Mouse (Mus musculus) stomach, postnatal 0 days (tissue): ENCODE measurements around the gene Ggt6. TPM values are rescaled to one million over a fixed set of nuclear protein-coding genes. Genes with fewer than 3 reads are reported as not detected.
A peak's percentile ranks its signal among the peaks of the same experiment; 100 is the strongest.

Source experiments
- ATAC-seq: fragments of 200-750 bp; cut with Nextera tagmentation; 2 replicates; pipeline ENCODE4 v1.8.0; 2017; ENCODE audit not compliant: low FRiP score, low TSS enrichment
- DNase-seq: peaks from one replicate; pipeline ENCODE4 v3.0.0-alpha.2; 2016; ENCODE audit warnings: low spot score
- H3K27ac ChIP-seq: fragments of 300-500 bp; sonication (generic); replicated peaks from 2 replicates; pipeline ENCODE4 v1.5.1; 2014; ENCODE audit warnings: mild to moderate bottlenecking, control low read depth
- H3K27me3 ChIP-seq: fragments of 300-500 bp; sonication (generic); 2 replicates; pipeline ENCODE4 v1.6.1; 2014; ENCODE audit warnings: low read length; ENCODE audit not compliant: control insufficient read depth, insufficient read depth
- H3K36me3 ChIP-seq: fragments of 300-500 bp; sonication (generic); 2 replicates; pipeline ENCODE4 v1.6.1; 2014; ENCODE audit warnings: low read length, mixed read lengths; ENCODE audit not compliant: control insufficient read depth, insufficient read depth
- H3K4me1 ChIP-seq: fragments of 300-500 bp; sonication (generic); replicated peaks from 2 replicates; pipeline ENCODE4 v1.6.1; 2014; ENCODE audit warnings: antibody characterized with exemption; ENCODE audit not compliant: control insufficient read depth, insufficient read depth
- H3K4me2 ChIP-seq: fragments of 300-500 bp; sonication (generic); replicated peaks from 2 replicates; pipeline ENCODE4 v1.6.1; 2014; ENCODE audit warnings: low read depth, mild to moderate bottlenecking, control low read depth, moderate library complexity
- H3K4me3 ChIP-seq: fragments of 300-500 bp; sonication (generic); 2 replicates; pipeline ENCODE4 v1.5.1; 2014; ENCODE audit warnings: low read depth, low read length, control low read depth
- H3K9ac ChIP-seq: fragments of 300-500 bp; sonication (generic); 2 replicates; pipeline ENCODE4 v1.6.1; 2014; ENCODE audit warnings: mild to moderate bottlenecking, low read length, control low read depth, mixed read lengths
- H3K9me3 ChIP-seq: fragments of 300-500 bp; sonication (generic); 2 replicates; pipeline ENCODE4 v1.6.1; 2016; ENCODE audit warnings: low read length; ENCODE audit not compliant: control insufficient read depth
- CTCF ChIP-seq: IDR thresholded peaks from 2 replicates; pipeline ENCODE4 v1.5.1; 2016; ENCODE audit warnings: antibody characterized with exemption, low read depth, mild to moderate bottlenecking, moderate library complexity
- EP300 ChIP-seq: optimal IDR thresholded peaks from 2 replicates; pipeline ENCODE3; 2016; ENCODE audit warnings: antibody characterized with exemption
- WGBS: fragments of 180-500 bp; shearing (Covaris S2); extraction: QIAGEN DNeasy Blood & Tissue Kit; methylation state at CpG from one replicate; pipeline ENCODE4 v1.1.7; 2014; 5-methylcytosine and 5-hydroxymethylcytosine counted together
- polyA plus RNA-seq: library from polyadenylated mRNA; unstranded; fragments of >200 nt; fragmentation: Nextera tagmentation; extraction: Ambion mirVana; gene quantifications from 2 replicates; pipeline ENCODE4 v1.2.1, GENCODE M21; 2015

Gene Ggt6
- polyA plus RNA-seq, result 12.9 and 13.0 TPM in 2 replicates

DNA sequence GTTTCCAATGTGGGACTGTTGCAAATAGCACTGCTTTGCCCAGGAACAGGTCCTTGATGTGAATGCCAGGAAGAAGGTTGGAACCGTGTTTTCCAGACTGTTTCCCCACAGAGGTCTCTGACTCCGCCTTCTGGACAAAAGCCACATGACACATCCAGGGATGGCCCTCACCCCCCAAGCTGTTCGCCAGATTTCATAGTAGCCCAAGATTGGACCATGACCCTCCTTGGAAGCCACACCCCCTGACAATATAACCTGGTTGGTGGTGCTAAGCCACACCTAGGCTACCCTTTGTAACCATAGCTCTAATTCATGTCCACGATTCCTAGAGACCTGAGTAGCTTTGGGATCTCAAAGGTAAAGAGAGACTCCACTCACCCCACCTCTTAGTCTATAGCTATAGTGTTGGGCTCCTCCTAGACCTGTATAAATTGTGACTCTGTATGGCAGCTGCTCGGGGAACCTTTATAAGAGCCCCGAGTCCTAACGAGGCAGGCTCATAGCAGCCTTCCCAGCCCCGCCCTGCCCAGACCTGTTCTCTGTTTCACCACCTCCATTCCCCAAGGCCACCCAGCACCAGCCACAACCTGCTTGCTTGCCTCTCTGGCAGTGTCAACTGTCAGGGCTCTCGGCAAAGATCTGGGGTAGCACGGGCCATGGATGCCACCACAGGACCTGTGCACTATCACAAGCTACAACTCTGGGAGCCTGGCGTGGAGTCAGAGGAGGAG, at the start of gene Ggt6:
Gene Ggt6, plus strand, starts transcription at position 564 of the 731 bp plus-strand sequence.
- Histone ChIP-seq H3K4me2 (peak within 1 kb of the TSS; percentile 36), H3K9ac (peak within 1 kb of the TSS; percentile 31; the same call in 1 of the 2 replicates), H3K27me3 (no peaks in the 10 kb centered on the region), H3K27ac (peak within 1 kb of the TSS; percentile 85), H3K9me3 (no peaks in the 10 kb centered on the region), H3K36me3 (no peaks in the 10 kb centered on the region), H3K4me1 (peaks cover 6% of the 10 kb centered on the region; the same call in 1 of the 2 replicates), H3K4me3 (peak within 1 kb of the TSS; percentile 26; the same call in 1 of the 2 replicates)
- DNase-seq (peak; percentile 77), ATAC-seq (peak; percentile 87)
- TF ChIP-seq EP300, result no peak
- peak; percentile 42 for TF ChIP-seq CTCF
- WGBS, result 46% methylated on average over 11 of the region's 11 CpGs

DNA sequence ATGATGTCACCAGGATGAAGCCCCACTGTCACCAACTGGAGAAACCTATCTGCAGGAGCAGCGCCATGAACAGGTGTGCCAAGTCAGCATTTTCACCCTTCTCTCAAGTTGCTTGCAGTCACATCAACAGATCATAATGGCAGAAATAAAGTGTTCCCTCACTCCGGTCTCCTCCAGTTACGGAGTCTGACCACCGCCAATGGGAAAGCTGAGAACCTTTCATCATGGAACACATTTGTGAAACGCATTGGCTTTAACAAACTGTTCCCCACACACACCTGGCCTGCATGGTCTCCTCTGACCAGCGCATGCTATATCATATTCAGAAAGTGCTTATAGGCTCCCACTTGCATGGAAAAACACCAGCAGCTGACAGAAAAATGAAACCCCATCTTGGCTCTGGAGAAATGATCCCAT, 47.2 kb upstream of the Ggt6 start:
- TF ChIP-seq EP300 (no peak), CTCF (no peak)

DNA sequence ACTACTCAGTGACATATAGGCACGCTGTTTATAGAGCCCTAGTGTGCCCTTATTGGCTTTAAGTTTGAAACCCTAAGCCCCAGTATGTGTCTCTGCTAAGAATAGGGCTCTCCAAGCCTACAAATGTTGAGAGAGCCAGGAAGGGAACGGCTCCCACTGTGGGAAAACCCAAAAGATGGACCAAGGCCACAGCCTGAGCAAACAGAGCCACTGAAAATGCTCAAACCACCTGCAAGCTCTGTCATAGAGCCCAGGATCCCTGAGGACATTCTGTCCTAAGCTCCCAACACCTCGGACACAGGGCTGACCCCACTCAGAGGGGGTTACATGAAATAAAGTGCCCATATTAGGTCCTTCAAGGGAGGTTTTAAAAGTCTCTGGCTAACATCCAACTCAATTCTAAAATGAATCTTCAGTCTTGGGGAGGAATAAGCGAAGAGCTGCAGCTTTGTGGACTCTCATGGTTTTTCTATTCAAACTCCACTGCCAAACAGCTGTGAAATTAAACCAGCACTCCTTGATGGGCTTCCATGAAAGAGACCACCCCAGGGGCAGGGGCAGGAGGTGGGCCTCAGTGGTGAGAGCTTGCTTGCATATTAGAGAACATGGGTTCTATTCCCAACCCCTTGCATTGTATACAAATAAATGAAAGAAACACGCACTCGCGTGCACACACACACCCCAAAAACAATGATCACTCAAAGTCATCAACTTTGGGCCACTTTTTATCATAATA, 45.8 kb upstream of the Ggt6 start:
- no peak overlapping the region for H3K27ac ChIP-seq
- no peaks in the 10 kb centered on the region for H3K27me3 ChIP-seq
- WGBS, result 71% methylated on average over 7 of the region's 7 CpGs
- no peaks in the 10 kb centered on the region for H3K9me3 ChIP-seq
- no peak for DNase-seq
- H3K4me2 ChIP-seq, result no peak overlapping the region
- TF ChIP-seq EP300 (no peak), CTCF (no peak)
- 0 out of 2 replicates have a peak, but pooled peaks cover 4% of the 10 kb centered on the region for H3K4me1 ChIP-seq
- no peak overlapping the region for H3K4me3 ChIP-seq
- H3K36me3 ChIP-seq, result no peaks in the 10 kb centered on the region; the same call in 1 of the 2 replicates
- no peak for ATAC-seq
- no peak overlapping the region for H3K9ac ChIP-seq

More for the DNA sequence above, 47.2 kb upstream of the Ggt6 start:
- 91% methylated on average over 6 of the region's 6 CpGs for WGBS
- Histone ChIP-seq H3K27me3 (no peaks in the 10 kb centered on the region), H3K36me3 (no peaks in the 10 kb centered on the region; the same call in 1 of the 2 replicates), H3K4me1 (no peaks in the 10 kb centered on the region), H3K4me2 (no peak overlapping the region), H3K9ac (no peak overlapping the region), H3K9me3 (no peaks in the 10 kb centered on the region), H3K4me3 (no peak overlapping the region), H3K27ac (no peak overlapping the region)
- ATAC-seq, result no peak
- no peak for DNase-seq

DNA sequence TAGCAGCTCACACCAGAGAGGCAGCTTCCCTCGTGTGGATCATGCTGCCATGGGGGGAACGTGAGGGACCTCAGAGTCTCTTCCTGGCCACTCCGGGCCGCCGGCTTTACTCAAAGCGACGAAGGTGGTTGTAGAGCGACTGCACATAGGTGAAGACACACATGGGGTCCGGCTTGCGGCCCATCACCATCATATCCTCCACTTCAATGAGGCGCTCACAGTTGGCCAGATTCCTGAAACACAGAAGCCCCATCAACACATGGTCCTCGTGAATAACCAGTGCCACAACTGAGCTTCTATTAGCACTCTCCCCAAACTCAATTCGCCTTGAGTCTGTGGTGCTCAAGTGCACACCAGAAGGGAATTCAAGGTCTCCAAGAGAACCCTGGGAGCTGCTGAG, 44.1 kb upstream of the Ggt6 start:
- no peaks in the 10 kb centered on the region; the same call in 1 of the 2 replicates for H3K36me3 ChIP-seq
- H3K4me2 ChIP-seq, result no peak overlapping the region
- no peaks in the 10 kb centered on the region for H3K27me3 ChIP-seq
- WGBS, result 90% methylated on average over 13 of the region's 13 CpGs
- no peak overlapping the region for H3K9ac ChIP-seq
- no peak overlapping the region for H3K27ac ChIP-seq
- H3K4me3 ChIP-seq, result no peak overlapping the region
- H3K9me3 ChIP-seq, result no peaks in the 10 kb centered on the region
- TF ChIP-seq EP300 (no peak), CTCF (no peak)
- no peak for ATAC-seq
- no peak for DNase-seq
- 0 out of 2 replicates have a peak, but pooled peaks cover 4% of the 10 kb centered on the region for H3K4me1 ChIP-seq

DNA sequence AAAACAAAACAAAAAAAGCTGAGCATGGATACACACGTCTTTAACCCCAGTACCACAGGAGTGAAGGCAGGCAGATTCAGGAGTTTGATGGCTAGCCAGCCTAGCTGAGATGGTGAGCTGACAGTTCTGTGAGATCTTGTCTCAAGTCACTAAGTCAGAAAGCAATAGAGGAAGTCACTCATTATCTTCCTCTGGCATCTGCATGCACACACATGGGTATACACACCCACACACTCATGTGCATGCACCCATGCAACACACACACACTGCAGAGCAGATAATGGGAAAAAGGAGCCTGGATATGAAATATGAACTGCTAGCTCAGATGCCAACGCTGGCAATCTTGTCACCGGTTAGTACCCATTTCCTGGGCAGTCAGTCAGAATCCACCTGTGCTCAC, 42.1 kb upstream of the Ggt6 start:
- Histone ChIP-seq H3K27me3 (no peaks in the 10 kb centered on the region), H3K27ac (no peak overlapping the region), H3K36me3 (no peaks in the 10 kb centered on the region; the same call in 1 of the 2 replicates), H3K4me3 (no peak overlapping the region), H3K9ac (no peak overlapping the region), H3K9me3 (no peaks in the 10 kb centered on the region), H3K4me1 (peaks cover 10% of the 10 kb centered on the region), H3K4me2 (no peak overlapping the region)
- no peak for ATAC-seq
- WGBS, result 90% methylated on average over 3 of the region's 3 CpGs
- no peak for DNase-seq
- TF ChIP-seq CTCF, result no peak
- TF ChIP-seq EP300, result no peak

DNA sequence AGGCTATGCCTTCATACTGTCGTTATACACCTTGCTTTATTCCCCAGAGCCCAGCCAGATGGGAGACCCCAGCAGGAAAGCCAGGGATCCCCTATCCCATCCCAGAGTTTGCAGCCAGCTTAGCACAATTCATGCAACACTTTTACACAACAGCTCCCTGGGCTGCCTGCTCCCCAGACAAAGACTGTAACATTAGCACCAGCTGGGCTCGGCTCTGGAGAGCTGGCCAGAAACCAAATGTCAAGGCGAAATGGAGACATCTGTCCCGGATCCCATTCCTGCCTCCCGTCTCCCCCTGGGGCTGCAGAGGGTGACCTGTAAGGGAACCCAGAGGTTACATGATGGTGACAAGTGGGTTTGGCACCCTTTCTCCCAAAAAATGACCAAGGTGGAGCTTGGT, 41.7 kb upstream of the Ggt6 start:
- 43% methylated on average over 5 of the region's 5 CpGs for WGBS
- DNase-seq, result no peak
- H3K9me3 ChIP-seq, result no peaks in the 10 kb centered on the region
- H3K4me1 ChIP-seq, result peaks cover 10% of the 10 kb centered on the region
- no peaks in the 10 kb centered on the region; the same call in 1 of the 2 replicates for H3K36me3 ChIP-seq
- no peak overlapping the region for H3K4me3 ChIP-seq
- TF ChIP-seq EP300, result no peak
- H3K9ac ChIP-seq, result no peak overlapping the region
- H3K27me3 ChIP-seq, result no peaks in the 10 kb centered on the region
- no peak for ATAC-seq
- H3K4me2 ChIP-seq, result no peak overlapping the region
- H3K27ac ChIP-seq, result no peak overlapping the region
